Mouse (Mus musculus) MEL (cell line): Measurements from ENCODE around the gene Tmem161a.

Experiments used
- MXI1 ChIP-seq: IDR thresholded peaks from 2 replicates; pipeline ENCODE4 v1.6.1; 2011; ENCODE audit warnings: mild to moderate bottlenecking, low read depth, low read length, improper control_type of control experiment
- POLR2A ChIP-seq, 2 experiments: IDR thresholded peaks; 2 replicates each; pipeline ENCODE4 v1.6.1; 2011 to 2012; ENCODE audit warnings: low read length in 2 of 2, mild to moderate bottlenecking in 2 of 2, control low read depth in 1 of 2, improper control_type of control experiment in 1 of 2, low read depth in 1 of 2, moderate library complexity in 1 of 2; ENCODE audit not compliant: control insufficient read depth in 1 of 2, insufficient read depth in 1 of 2, poor library complexity in 1 of 2

- TF ChIP-seq POLR2A (IDR thresholded peaks at IDR 0.05; ENCODE audit: control insufficient read depth in 1 of 2, insufficient read depth in 1 of 2, low read depth in 1 of 2, low read length in 2 of 2, poor library complexity in 1 of 2) = no peak
- no peak for TF ChIP-seq MXI1
Measured at GRCm38 (mm10) chr8:70223341-70223740, 51.2 kb downstream of the Tmem161a start.
